Mouse (Mus musculus) cerebellum, adult 2 months (tissue): ENCODE measurements at regions not wholly inside any gene's neighbourhood (a gene's known extent, or its start where the extent isn't known, plus 50 kb on each side); places are given as distances from the start of the nearest gene placed in this dataset.

ENCODE experiments used
- DNase-seq, 2 experiments: peaks; one replicate each; pipeline ENCODE4 v3.0.0; 2021
- H3K27ac ChIP-seq: fragments of 200-500 bp; 2 replicates; pipeline ENCODE4 v1.5.1; 2012; ENCODE audit warnings: low read length, control low read depth, inconsistent platforms; ENCODE audit not compliant: insufficient read depth
- H3K27me3 ChIP-seq: fragments of 200-500 bp; 2 replicates; pipeline ENCODE4 v1.6.1; 2012; ENCODE audit warnings: inconsistent platforms, mild to moderate bottlenecking, low read length, moderate library complexity; ENCODE audit not compliant: control insufficient read depth, insufficient read depth
- H3K4me1 ChIP-seq: fragments of 200-500 bp; 2 replicates; pipeline ENCODE4 v1.6.1; 2011; ENCODE audit warnings: low read length; ENCODE audit not compliant: control insufficient read depth, insufficient read depth
- H3K4me3 ChIP-seq: fragments of 200-500 bp; replicated peaks from 2 replicates; pipeline ENCODE3; 2011; ENCODE audit warnings: mild to moderate bottlenecking, low read depth, low read length, control low read depth; ENCODE audit not compliant: insufficient read depth
- CTCF ChIP-seq: fragments of 200-500 bp; IDR thresholded peaks from 2 replicates; pipeline ENCODE4 v1.5.1; 2011; ENCODE audit warnings: low read depth, mild to moderate bottlenecking, control low read depth, low read length, moderate library complexity, borderline replicate concordance; ENCODE audit not compliant: insufficient read depth
- POLR2A ChIP-seq: fragments of 200-500 bp; IDR thresholded peaks from 2 replicates; pipeline ENCODE4 v1.6.1; 2011; ENCODE audit warnings: low read length, control low read depth, borderline replicate concordance; ENCODE audit not compliant: insufficient read depth
- WGBS: fragments of 180-500 bp; shearing (Covaris S2); methylation state at CpG from one replicate; pipeline ENCODE4 v1.1.7; 2018; 5-methylcytosine and 5-hydroxymethylcytosine counted together

DNA sequence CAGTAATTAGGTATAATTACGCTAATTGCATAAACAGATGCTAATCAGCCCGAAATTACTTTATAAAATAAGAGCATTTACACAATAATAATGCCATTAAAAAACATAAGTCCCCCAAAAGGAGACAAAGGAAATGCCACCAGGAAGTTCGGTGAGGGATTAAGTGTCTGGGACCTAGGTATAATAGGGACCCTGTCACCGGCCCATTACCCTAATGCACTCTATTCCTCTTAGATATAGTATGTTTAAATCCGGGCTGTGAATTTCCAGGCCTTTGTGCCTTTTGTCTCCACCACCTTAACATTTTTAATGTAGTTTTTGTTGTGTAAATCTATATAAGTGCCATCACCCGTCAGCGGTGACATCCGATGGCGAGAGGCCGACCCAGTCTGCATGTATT lies 109.0 kb upstream of the Zfhx3 start:
- TF ChIP-seq CTCF (no peak), POLR2A (no peak)
- H3K27me3 ChIP-seq = no peaks in the 10 kb centered on the region
- no peak overlapping the region for H3K4me3 ChIP-seq
- no peaks in the 10 kb centered on the region for H3K4me1 ChIP-seq
- DNase-seq = no peak
- no peak overlapping the region for H3K27ac ChIP-seq
- WGBS = 78% methylated on average over 10 of the region's 10 CpGs

DNA sequence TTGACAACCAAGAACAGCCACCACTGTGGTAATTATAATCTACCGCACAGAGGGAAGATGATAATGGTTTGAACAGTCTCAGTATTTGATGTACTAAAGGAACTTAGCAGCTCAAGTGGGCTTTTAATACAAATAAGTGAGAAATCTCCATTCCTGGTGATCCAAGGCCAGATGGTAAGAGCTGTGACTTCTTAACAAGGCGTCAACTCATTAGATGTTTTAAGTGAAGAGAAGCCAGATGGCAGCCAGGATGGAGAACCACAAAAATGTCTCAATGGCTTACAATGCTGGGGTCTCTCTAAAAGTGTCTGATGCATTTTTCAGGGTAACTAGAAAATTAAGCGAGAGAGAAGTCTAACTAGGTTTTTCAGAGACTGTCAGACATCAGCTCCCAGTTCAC lies 96.3 kb upstream of the Zfhx3 start:
- Histone ChIP-seq H3K27me3 (no peaks in the 10 kb centered on the region), H3K27ac (no peak overlapping the region), H3K4me1 (no peaks in the 10 kb centered on the region), H3K4me3 (no peak overlapping the region)
- TF ChIP-seq CTCF (no peak), POLR2A (no peak)
- DNase-seq = no peak
- 82% methylated on average over 3 of the region's 3 CpGs for WGBS

DNA sequence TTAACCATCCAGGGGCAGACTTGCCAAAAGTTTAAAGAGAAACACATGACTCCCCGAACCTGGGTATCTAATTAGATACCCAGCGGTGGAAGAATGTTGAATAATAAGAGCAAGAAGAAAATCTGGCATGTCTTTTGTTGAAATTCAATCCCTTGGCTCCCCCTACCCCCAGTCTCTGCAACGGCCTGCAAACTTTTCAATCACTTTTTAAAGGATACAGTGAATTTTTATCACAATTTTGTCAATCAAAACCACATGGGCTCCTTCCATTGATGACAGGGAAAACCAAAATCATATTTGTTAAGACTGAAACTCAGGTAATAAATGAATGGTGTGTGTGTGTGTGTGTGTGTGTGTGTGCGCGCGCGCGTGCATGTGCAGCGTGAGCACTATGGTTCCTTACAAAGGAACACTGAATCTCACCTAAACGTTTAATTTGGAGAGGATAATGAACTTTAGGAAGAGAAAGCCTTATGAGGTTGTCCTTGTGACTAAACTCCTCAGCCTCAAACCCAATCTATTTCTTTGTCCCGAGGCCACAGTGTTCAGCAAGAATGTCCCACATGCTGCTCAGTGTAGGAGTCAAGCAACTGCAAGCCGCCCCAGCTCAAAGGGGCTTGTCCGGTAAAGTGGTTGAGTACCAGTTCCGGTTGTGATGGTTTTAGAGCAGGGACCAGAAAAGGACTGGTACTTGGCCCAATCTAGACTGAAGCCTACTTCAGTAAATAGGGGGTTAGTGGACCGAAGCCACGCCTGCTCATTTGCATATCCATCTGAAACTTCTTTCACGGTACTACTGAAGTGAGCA lies 91.0 kb upstream of the Zfhx3 start:
- H3K4me3 ChIP-seq = no peak overlapping the region
- TF ChIP-seq POLR2A (no peak), CTCF (no peak)
- no peak overlapping the region for H3K27ac ChIP-seq
- 77% methylated on average over 17 of the region's 17 CpGs for WGBS
- H3K27me3 ChIP-seq = no peaks in the 10 kb centered on the region
- no peaks in the 10 kb centered on the region for H3K4me1 ChIP-seq
- DNase-seq = no peak

DNA sequence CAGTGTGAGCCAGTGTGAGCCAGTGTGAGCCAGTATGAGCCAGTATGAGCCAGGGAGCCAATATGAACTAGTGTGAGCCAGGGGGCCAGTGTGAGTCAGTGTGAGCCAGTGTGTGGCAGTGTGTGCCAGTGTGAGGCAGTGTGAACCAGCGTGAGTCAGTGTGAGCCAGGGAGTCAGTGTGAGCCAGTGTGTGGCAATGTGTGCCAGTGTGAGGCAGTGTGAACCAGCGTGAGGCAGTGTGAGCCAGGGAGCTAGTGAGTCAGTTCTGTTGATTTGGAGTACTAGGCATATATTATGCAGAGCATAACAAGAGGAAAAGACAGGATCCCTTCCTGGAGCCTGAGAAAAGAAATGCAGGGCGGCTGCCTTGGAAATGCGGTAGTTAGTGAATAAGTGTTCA lies 82.7 kb upstream of the Zfhx3 start:
- H3K27ac ChIP-seq = no peak overlapping the region
- H3K4me3 ChIP-seq = no peak overlapping the region
- H3K27me3 ChIP-seq = no peaks in the 10 kb centered on the region; the same call in 1 of the 2 replicates
- TF ChIP-seq POLR2A (no peak), CTCF (no peak)
- no peaks in the 10 kb centered on the region for H3K4me1 ChIP-seq
- 83% methylated on average over 4 of the region's 4 CpGs for WGBS
- DNase-seq = no peak

DNA sequence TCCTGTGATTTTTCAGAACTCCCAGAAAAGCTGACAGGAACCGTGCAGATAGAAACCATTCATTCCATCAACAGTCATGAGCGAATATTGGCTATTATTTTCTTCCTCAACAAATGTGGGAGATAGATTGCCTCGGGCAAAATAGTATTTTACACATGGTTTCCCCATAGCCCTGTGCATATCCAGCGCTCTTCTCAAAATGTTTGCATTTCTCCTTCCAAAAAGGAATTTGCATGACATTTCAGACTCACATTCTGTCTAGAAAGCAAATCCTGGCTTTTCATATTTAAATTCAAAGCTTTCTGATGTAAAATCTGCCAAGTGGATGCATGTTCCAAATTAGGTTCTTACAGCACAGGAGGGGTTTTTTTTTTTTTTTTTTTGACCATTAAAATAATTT lies 82.2 kb upstream of the Zfhx3 start:
- WGBS = 86% methylated on average over 4 of the region's 4 CpGs
- DNase-seq = no peak
- H3K4me1 ChIP-seq = no peaks in the 10 kb centered on the region
- H3K27ac ChIP-seq = no peak overlapping the region
- no peak overlapping the region for H3K4me3 ChIP-seq
- TF ChIP-seq POLR2A (no peak), CTCF (no peak)
- no peaks in the 10 kb centered on the region; the same call in 1 of the 2 replicates for H3K27me3 ChIP-seq

DNA sequence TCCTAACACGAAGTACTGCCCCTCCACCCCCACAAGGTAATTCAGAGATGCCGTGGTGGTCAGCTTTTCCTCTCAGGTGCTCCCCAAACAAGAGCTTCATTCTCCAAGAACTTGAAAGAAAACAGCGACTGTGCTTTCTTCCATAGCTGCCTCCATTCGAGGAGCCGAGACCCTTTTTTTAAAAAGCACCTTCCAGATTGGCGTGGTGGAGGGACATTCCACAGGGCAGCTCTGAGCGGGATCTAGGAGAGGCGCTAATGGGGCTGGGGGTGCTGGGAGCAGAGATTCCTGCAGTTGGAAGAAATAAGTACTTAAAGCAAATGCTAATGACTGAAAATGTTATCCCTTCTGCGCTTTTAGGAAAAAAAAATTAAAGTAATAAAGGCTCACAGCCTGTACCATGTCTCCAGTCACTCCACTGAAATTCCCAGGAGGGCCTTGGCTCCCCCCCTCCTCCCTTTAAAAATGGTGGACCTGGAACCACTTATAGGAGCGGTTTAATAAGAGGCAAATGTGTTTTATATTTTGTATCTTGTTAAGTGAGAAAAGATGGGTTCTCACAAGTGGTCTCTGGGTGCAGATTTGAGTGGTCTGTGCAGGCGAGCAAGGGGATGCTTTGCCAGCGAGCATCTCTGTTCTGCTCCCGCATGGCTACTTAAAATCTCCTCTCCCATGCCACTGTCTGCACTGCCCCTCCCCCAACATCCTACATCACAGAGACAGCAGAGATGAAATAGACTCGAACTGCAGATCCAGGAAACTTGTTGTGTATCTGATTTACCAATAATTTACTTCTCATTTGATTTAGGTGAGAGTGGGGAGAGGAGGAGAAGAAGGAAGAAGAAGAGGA lies 77.4 kb upstream of the Zfhx3 start:
- 68% methylated on average over 14 of the region's 14 CpGs for WGBS
- Histone ChIP-seq H3K4me3 (no peak overlapping the region), H3K27ac (no peak overlapping the region), H3K4me1 (no peaks in the 10 kb centered on the region), H3K27me3 (no peaks in the 10 kb centered on the region; the same call in 1 of the 2 replicates)
- no peak for DNase-seq
- no peak for TF ChIP-seq CTCF
- no peak for TF ChIP-seq POLR2A

DNA sequence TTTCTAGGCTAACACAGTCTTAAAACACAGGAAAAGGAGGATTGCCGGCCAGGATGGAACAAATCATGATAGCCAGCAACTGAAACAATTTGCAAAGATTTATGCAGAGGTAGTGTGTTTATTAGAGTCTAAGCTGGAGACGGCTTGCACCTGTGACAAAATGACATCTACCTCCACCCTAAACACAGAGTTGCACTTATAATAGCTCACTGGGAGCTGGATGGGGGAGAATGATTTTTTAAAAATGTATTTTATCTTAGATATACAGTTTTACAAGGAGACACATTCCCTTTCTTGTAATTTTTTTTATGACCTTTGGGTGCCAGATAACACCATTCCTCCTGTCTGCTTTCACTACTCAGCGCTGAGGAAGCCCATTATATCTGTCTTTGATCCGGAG lies 76.7 kb upstream of the Zfhx3 start:
- no peak for DNase-seq
- 87% methylated on average over 4 of the region's 4 CpGs for WGBS
- Histone ChIP-seq H3K27me3 (no peaks in the 10 kb centered on the region; the same call in 1 of the 2 replicates), H3K4me3 (no peak overlapping the region), H3K27ac (no peak overlapping the region), H3K4me1 (no peaks in the 10 kb centered on the region)
- TF ChIP-seq POLR2A = no peak
- TF ChIP-seq CTCF = no peak
